Mouse (Mus musculus) adrenal gland, adult (tissue): ENCODE results near the gene Akap4.
A peak's percentile ranks its signal among the peaks of the same experiment; 100 is the strongest.

Source experiments
- DNase-seq, 2 experiments: peaks; one replicate each; pipeline ENCODE4 v3.0.0; 2022 to 2023; ENCODE audit warnings: low spot score in 1 of 2; ENCODE audit not compliant: inconsistent age in 2 of 2

The Akap4 gene

DNA sequence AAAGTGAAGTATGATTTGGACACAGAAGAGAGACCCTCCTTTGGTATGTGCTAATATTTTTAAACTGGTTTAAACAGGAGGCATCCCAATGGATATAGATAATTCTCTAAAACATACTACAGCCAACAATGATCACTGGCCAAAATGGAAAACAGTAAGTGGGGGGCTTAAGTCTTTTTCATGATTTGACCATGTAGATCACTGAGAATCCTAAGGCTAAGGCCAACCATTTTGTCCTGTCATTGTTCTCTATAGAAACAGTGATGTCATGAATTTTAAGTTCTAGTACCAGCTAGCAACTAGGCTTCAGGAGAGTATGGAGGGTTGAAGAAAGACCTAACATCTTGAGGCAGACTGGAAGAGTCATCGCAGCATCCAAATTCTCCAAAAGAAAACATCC lies at the start of gene Akap4:
Gene Akap4 (plus strand): TSS at position 301 of the 400 bp plus-strand sequence.
- no peak for DNase-seq

DNA sequence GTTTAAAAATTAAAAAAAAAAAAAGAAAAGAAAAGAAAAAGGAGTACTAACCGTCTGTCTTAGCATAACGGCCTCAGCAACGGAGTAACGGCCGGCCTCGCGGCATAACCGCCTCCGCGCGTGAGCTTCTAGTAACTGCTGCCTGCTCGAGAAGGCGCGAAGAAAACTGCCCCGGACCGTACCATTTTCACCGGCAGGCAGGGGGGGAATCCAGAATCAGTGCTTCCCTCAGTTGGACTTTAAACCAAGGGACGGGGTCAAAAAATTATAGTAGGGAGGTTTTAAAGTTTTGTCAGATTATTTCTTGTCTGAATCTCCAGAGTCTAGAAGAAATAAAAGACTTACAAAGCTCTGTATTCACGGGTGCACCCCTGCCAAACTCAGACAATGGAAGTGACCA lies 25.8 kb upstream of the Akap4 start, which contains the start of gene Ccnb3:
Gene Ccnb3 (minus strand): TSS at position 101 of the 400 bp plus-strand sequence.
- no peak for DNase-seq

DNA sequence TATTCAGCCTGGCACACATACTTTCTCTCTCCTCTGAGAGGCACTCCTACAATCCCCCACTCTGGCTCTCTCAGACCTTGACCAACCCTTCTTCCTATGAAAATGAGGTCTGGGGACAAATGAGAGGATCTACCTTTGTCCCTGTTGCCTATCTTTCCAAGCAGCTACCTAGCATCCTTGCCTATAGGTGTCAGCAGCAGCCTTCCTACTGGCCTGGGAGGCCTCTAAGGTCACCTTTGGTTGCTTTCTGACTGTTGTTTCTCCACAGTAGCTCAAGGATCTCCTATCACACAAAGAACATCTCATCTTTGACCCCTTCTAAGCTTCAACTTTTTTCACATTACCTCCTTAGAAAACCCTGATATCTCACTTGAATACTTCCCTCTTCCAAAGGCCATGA lies 10.3 kb upstream of the Akap4 start:
- no peak for DNase-seq

DNA sequence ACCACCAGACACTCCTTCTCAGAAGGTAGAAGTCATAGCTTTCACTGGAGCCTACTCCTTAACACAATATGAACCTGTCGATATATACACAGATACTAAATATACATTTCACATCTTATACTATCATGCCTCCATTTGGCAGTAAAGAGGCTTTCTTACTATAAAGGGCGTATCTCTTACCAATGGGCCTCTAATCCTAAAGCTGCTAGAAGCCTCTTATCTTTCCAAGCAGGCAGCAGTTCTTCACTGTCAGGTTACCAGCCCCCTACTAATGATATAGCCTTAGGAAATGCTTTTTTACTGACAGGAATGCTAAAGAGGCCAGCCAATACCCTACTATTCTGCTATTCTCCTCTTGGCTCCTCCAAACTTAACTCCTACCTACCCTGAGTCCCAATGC lies 9.7 kb upstream of the Akap4 start:
- DNase-seq, result no peak

DNA sequence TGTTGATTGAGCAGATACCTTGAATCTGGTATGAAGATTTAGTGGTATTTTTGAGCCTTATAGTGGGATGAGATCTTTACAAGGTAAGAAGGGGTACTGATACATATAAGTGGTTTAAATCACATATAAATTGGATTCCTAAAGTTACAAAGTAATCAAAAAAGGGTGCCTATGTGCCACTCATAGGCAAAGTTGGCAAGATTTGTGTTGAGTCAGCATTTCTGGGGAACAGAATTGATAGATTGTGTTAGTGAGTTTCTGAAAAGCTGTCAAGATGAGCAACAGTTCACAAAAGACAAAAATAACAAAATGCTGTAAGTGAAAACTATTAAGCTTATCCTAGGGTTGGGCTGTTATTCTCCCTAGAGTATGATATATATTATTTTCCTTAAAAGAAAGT lies 3.2 kb upstream of the Akap4 start:
- DNase-seq, result no peak

DNA sequence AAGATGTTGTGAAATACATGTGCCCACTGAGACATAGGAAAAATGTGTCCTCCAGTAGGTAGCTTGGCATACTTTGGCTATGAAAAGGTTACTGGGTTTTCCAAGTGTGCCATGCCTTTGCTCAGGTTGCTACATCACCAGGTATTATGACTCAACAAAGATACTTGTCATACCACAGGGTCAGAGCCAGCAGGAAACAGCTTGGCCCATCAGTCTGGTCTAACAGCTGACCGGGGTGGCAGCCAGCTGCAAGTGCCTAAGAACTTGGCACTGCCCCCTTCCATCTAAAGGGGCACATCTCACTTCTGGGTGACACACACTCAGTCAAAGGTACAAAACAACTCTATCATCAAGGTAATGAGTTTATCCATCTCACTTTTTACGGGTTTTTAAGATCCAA lies 683 bp downstream of the Akap4 start:
- no peak for DNase-seq

DNA sequence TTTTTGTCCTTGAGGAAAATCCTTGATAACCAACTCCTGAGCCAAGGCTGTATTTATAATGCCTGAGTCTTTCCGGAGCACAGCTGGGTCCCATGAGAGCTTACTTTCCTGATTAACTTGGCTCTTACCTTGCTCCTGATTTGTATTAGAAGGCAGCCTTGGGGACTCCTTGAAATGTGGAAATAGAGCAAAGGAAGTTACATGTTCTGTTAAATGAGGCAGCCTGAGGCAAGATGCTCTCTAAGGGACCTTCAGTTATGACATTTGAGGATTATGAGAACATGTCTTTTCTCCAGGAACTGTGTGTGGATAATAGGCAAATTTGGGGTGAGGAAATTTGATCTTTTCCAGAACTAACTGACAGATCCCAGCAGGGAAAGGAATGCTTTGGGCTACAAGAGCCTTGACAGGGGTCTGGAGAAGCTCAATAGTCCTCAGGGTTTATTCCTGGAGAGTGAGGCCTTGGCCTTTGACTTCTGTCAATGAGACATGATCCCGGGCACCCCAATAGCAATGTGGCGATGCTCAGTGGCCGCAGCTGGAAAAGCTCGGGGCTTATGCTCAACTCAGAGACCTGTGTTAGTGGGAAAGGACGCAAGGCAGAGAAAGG lies 12.6 kb downstream of the Akap4 start:
- DNase-seq, result peak in 1 of 2 experiments; percentile 38

DNA sequence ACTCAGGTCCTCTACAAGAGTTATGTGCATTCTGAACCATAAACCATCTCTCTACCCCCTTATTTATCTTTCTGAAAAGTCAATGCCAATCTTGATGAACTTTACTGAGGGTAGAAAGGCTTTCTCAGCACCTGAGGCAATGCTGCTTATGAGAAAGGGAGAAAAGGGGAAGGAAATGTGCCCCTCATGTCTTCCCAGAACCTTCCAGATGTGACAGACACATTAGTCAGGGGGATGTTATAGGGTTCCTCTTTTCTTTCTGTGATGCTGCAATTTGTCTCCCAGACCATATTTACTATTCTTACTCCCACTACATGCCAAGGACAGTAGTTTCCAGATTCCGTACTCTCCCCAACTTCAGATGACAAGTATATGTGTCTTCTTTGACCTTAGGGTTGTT lies 18.6 kb downstream of the Akap4 start:
- no peak for DNase-seq

DNA sequence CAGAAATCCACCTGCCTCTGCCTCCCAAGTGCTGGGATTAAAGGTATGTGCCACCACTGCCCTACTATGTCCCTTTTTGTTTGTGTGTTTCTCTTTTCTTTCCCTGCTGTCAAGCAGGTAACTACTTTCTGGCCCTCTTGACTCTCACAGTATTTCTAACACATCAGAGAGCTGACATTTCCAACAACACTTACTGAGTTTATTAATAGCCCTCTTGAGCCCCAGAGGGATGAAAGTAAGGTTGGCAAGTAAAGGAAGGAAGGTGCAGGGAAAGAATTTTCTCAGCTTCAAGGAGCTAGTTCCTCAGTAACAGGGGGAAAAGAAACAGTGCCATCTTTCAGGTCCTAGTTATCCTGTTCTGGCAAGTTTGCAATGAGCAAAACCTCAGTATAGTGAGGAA lies 23.0 kb downstream of the Akap4 start:
- no peak for DNase-seq

DNA sequence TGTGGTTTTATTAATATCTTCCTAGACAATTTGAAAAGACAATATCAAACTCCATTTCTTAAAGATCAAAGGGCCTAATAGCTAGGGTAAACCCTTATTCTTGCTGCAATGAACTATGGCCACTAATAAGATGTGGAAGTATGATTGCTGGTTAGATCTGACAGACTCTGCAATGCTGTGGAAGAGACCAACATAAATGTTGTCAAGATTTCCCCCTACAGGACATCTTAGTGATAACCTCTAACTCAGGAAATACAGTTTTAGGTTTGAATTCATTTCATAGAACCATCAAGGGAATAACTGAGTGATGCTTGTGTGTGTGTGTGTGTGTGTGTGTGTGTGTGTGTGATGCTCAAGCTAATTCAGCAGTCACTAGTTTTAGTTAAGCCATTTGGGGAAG lies 35.0 kb downstream of the Akap4 start:
- no peak for DNase-seq

DNA sequence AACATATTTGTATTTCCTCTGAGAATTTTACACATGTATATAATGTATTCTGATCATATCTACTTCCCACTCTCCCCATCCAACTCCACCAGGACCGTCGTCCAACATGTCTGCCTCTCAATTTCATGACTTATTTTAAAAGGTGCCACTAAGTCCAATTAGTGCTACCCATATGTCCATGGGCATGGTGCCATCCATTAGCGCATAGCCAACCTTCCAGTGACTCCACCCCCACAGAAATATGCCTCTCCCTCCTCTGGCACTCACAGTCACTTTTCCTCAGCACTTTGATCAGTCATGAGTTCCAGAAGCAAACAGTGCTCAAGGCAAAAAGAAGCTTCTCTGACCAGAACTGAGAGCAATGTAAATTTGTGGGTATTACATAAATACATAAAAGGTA lies 47.6 kb downstream of the Akap4 start:
- DNase-seq, result no peak

DNA sequence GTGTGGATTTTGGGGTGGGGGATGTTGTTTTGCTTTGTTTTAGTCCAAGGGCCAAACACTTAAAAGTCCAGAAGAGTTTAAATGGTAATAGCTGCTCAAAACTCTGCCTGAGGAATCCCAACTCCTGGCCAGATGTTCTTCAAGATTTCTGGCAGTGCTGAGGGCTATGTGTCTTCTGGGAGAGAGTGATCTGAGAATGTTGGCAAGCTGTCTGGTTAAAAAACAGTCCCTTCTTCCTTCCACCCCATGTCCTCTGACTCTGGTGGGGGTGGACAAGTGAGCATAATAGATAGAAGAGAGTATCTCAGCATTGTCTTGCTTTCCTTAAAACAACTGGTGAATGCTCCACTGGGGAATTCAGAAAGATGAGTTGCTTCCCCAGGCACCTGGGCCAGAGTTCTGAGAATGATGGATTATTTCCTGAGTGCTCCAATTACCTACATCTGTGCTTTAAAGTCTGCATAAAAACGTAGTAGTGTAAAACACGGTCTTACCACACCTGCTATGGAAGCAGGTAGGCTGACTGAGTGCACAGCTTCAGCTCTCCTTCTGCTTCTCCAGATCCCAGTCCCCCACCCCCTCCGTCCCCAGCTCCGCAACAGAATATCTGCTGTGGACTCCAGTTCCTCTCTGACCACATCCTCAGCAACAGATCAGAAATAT lies 54.4 kb downstream of the Akap4 start:
- no peak for DNase-seq
